Mouse (Mus musculus): ENCODE measurements around the gene Pcyt1a. TPM values are rescaled to one million over a fixed set of nuclear protein-coding genes. Genes with fewer than 3 reads are reported as not detected.

Pcyt1a gene
- 14.3 TPM for polyA plus RNA-seq (2012; fragmentation: generic; extraction: Trizol)
- long read RNA-seq, experiment 1, full-length matches to known transcripts = 8 of 14 reads
- long read RNA-seq, experiment 1, partial matches to known transcripts = 3 of 14 reads
- long read RNA-seq, experiment 1, other reads (novel, unspliced or antisense) = 3 of 14 reads
- long read RNA-seq, experiment 2, full-length matches to known transcripts = 146 of 170 reads
- long read RNA-seq, experiment 2, partial matches to known transcripts = 3 of 170 reads
- long read RNA-seq, experiment 2, other reads (novel, unspliced or antisense) = 21 of 170 reads

GRCm38 (mm10) chr16:32430474-32431046, at the start of gene Pcyt1a:
Pcyt1a (plus strand) TSS chr16:32430921.
- peak within 1 kb of the TSS; percentile 87 for H3K4me3 ChIP-seq (ENCODE audit: insufficient read depth, poor library complexity, severe bottlenecking)
- H3K36me3 ChIP-seq (ENCODE audit: control insufficient read depth, insufficient read depth) = no peaks in the 10 kb centered on the region
- H3K79me3 ChIP-seq (ENCODE audit: low read depth) = peaks cover 6% of the 10 kb centered on the region
- H3ac ChIP-seq (ENCODE audit: control insufficient read depth, insufficient read length, low read depth) = peak within 1 kb of the TSS; percentile 87
- H3K27me3 ChIP-seq (ENCODE audit: control insufficient read depth, insufficient read depth, insufficient read length) = no peaks in the 10 kb centered on the region
- TF ChIP-seq MYOG (IDR thresholded peaks at IDR 0.05; ENCODE audit: control insufficient read depth, extremely low read depth, insufficient read length) (no peak), USF1 (IDR thresholded peaks at IDR 0.05; ENCODE audit: low read depth) (no peak), CEBPB (IDR thresholded peaks at IDR 0.05; ENCODE audit: low read depth) (no peak), CTCF (IDR thresholded peaks at IDR 0.05; ENCODE audit: control insufficient read depth, insufficient read depth, insufficient read length) (peak; percentile 7), MAX (IDR thresholded peaks at IDR 0.05) (peak; percentile 69), FOSL1 (IDR thresholded peaks at IDR 0.05; ENCODE audit: insufficient read depth, low read length, poor library complexity, severe bottlenecking) (no peak), MYOD1 (IDR thresholded peaks at IDR 0.05; ENCODE audit: control insufficient read depth, insufficient read length, low read depth) (no peak)
- peaks cover 24% of the 10 kb centered on the region for H3K79me2 ChIP-seq (ENCODE audit: control insufficient read depth, insufficient read depth)

GRCm38 (mm10) chr16:32382901-32383300, 47.8 kb upstream of the Pcyt1a start:
- no peak for TF ChIP-seq MAX (IDR thresholded peaks at IDR 0.05)
- peaks cover 33% of the 10 kb centered on the region for H3K36me3 ChIP-seq (ENCODE audit: control insufficient read depth, insufficient read depth)
- H3K4me3 ChIP-seq (ENCODE audit: insufficient read depth, poor library complexity, severe bottlenecking) = no peak overlapping the region
- no peaks in the 10 kb centered on the region for H3K79me3 ChIP-seq (ENCODE audit: low read depth)
- no peaks in the 10 kb centered on the region for H3K79me2 ChIP-seq (ENCODE audit: control insufficient read depth, insufficient read depth)
- H3ac ChIP-seq (ENCODE audit: control insufficient read depth, insufficient read length, low read depth) = no peak overlapping the region
- no peaks in the 10 kb centered on the region for H3K27me3 ChIP-seq (ENCODE audit: control insufficient read depth, insufficient read depth, insufficient read length)

GRCm38 (mm10) chr16:32384885-32385284, 45.8 kb upstream of the Pcyt1a start:
- Histone ChIP-seq H3K4me3 (ENCODE audit: insufficient read depth, poor library complexity, severe bottlenecking) (no peak overlapping the region), H3K79me3 (ENCODE audit: low read depth) (no peaks in the 10 kb centered on the region), H3K36me3 (ENCODE audit: control insufficient read depth, insufficient read depth) (peaks cover 24% of the 10 kb centered on the region), H3K27me3 (ENCODE audit: control insufficient read depth, insufficient read depth, insufficient read length) (no peaks in the 10 kb centered on the region), H3ac (ENCODE audit: control insufficient read depth, insufficient read length, low read depth) (no peak overlapping the region), H3K79me2 (ENCODE audit: control insufficient read depth, insufficient read depth) (no peaks in the 10 kb centered on the region)
- TF ChIP-seq MYOD1 (IDR thresholded peaks at IDR 0.05; ENCODE audit: control insufficient read depth, insufficient read length, low read depth) (no peak), CEBPB (IDR thresholded peaks at IDR 0.05; ENCODE audit: low read depth) (no peak), FOSL1 (IDR thresholded peaks at IDR 0.05; ENCODE audit: insufficient read depth, low read length, poor library complexity, severe bottlenecking) (no peak), USF1 (IDR thresholded peaks at IDR 0.05; ENCODE audit: low read depth) (no peak), MAX (IDR thresholded peaks at IDR 0.05) (no peak), MYOG (IDR thresholded peaks at IDR 0.05; ENCODE audit: control insufficient read depth, extremely low read depth, insufficient read length) (no peak), CTCF (IDR thresholded peaks at IDR 0.05; ENCODE audit: control insufficient read depth, insufficient read depth, insufficient read length) (no peak)

GRCm38 (mm10) chr16:32386826-32387225, 43.9 kb upstream of the Pcyt1a start:
- Histone ChIP-seq H3K4me3 (ENCODE audit: insufficient read depth, poor library complexity, severe bottlenecking) (no peak overlapping the region), H3ac (ENCODE audit: control insufficient read depth, insufficient read length, low read depth) (no peak overlapping the region), H3K79me3 (ENCODE audit: low read depth) (no peaks in the 10 kb centered on the region), H3K79me2 (ENCODE audit: control insufficient read depth, insufficient read depth) (no peaks in the 10 kb centered on the region), H3K36me3 (ENCODE audit: control insufficient read depth, insufficient read depth) (peaks cover 31% of the 10 kb centered on the region), H3K27me3 (ENCODE audit: control insufficient read depth, insufficient read depth, insufficient read length) (no peaks in the 10 kb centered on the region)
- no peak for TF ChIP-seq CEBPB (IDR thresholded peaks at IDR 0.05; ENCODE audit: low read depth)
- no peak for TF ChIP-seq FOSL1 (IDR thresholded peaks at IDR 0.05; ENCODE audit: insufficient read depth, low read length, poor library complexity, severe bottlenecking)
- TF ChIP-seq MAX (IDR thresholded peaks at IDR 0.05) = no peak
- no peak for TF ChIP-seq USF1 (IDR thresholded peaks at IDR 0.05; ENCODE audit: low read depth)
- TF ChIP-seq MYOD1 (IDR thresholded peaks at IDR 0.05; ENCODE audit: control insufficient read depth, insufficient read length, low read depth) = no peak
- no peak for TF ChIP-seq CTCF (IDR thresholded peaks at IDR 0.05; ENCODE audit: control insufficient read depth, insufficient read depth, insufficient read length)
- no peak for TF ChIP-seq MYOG (IDR thresholded peaks at IDR 0.05; ENCODE audit: control insufficient read depth, extremely low read depth, insufficient read length)

- Histone ChIP-seq H3K79me3 (ENCODE audit: low read depth) (no peaks in the 10 kb centered on the region), H3K79me2 (ENCODE audit: control insufficient read depth, insufficient read depth) (no peaks in the 10 kb centered on the region), H3K4me3 (ENCODE audit: insufficient read depth, poor library complexity, severe bottlenecking) (no peak overlapping the region), H3K27me3 (ENCODE audit: control insufficient read depth, insufficient read depth, insufficient read length) (no peaks in the 10 kb centered on the region), H3K36me3 (ENCODE audit: control insufficient read depth, insufficient read depth) (peaks cover 34% of the 10 kb centered on the region), H3ac (ENCODE audit: control insufficient read depth, insufficient read length, low read depth) (no peak overlapping the region)
- TF ChIP-seq MAX (IDR thresholded peaks at IDR 0.05) = no peak
- no peak for TF ChIP-seq CEBPB (IDR thresholded peaks at IDR 0.05; ENCODE audit: low read depth)
- TF ChIP-seq FOSL1 (IDR thresholded peaks at IDR 0.05; ENCODE audit: insufficient read depth, low read length, poor library complexity, severe bottlenecking) = no peak
- TF ChIP-seq USF1 (IDR thresholded peaks at IDR 0.05; ENCODE audit: low read depth) = no peak
- no peak for TF ChIP-seq CTCF (IDR thresholded peaks at IDR 0.05; ENCODE audit: control insufficient read depth, insufficient read depth, insufficient read length)
- no peak for TF ChIP-seq MYOG (IDR thresholded peaks at IDR 0.05; ENCODE audit: control insufficient read depth, extremely low read depth, insufficient read length)
- TF ChIP-seq MYOD1 (IDR thresholded peaks at IDR 0.05; ENCODE audit: control insufficient read depth, insufficient read length, low read depth) = no peak
Measured at GRCm38 (mm10) chr16:32389049-32389448, 41.7 kb upstream of the Pcyt1a start.

All from C2C12 (cell line).